Mouse (Mus musculus): ENCODE results near the gene Ppy. TPM values are rescaled to one million over a fixed set of nuclear protein-coding genes. Genes with fewer than 3 reads are reported as not detected.

Ppy gene
- total RNA-seq, 2 experiments from 2014 or later = not detected

Other genes with a start within 250 kb of the Ppy start
- 1 to 10 TPM; 1.8 to 4.2 TPM for gene Meox1, start 206.9 kb downstream of the Ppy start, total RNA-seq (2021)
- gene Sost, start 134.3 kb downstream of the Ppy start, total RNA-seq (2021) = not detected
- gene Cfap97d1, start 117.0 kb downstream of the Ppy start, total RNA-seq (2021) = not detected
- 100 to 1,000 TPM; 107 to 138 TPM for gene Dusp3, start 114.3 kb downstream of the Ppy start, total RNA-seq (2021)
- gene Mpp3, start 72.9 kb downstream of the Ppy start, total RNA-seq (2021) = 10 to 100 TPM; 10.8 to 20.2 TPM
- 10 to 100 TPM; 32.4 to 33.4 TPM for gene Cd300lg, start 59.8 kb downstream of the Ppy start, total RNA-seq (2021)
- gene Mpp2, start 12.8 kb downstream of the Ppy start, total RNA-seq (2021) = 10 to 100 TPM in 1 of 2 experiments, 1 to 10 TPM in 1; 8.8 to 13.0 TPM
- gene Pyy, start 6.5 kb upstream of the Ppy start, total RNA-seq (2021) = not detected
- under 1 TPM in 1 of 2 experiments, not detected in 1; 0.77 TPM for gene Nags, start 44.2 kb upstream of the Ppy start, total RNA-seq (2021)
- 10 to 100 TPM; 12.0 to 13.6 TPM for gene Tmem101, start 55.1 kb upstream of the Ppy start, total RNA-seq (2021)
- gene Lsm12, start 84.0 kb upstream of the Ppy start, total RNA-seq (2021) = 100 to 1,000 TPM in 1 of 2 experiments, 10 to 100 TPM in 1; 83.9 to 102 TPM
- 100 to 1,000 TPM; 121 to 128 TPM for gene G6pc3, start 88.3 kb upstream of the Ppy start, total RNA-seq (2021)
- 100 to 1,000 TPM in 1 of 2 experiments, 10 to 100 TPM in 1; 79.1 to 115 TPM for gene Hdac5, start 128.8 kb upstream of the Ppy start, total RNA-seq (2021)
- gene BC030867, start 147.6 kb upstream of the Ppy start, total RNA-seq (2021) = under 1 TPM in 1 of 2 experiments, not detected in 1; 0.46 TPM
- under 1 TPM; 0.30 to 0.61 TPM for gene Asb16, start 167.4 kb upstream of the Ppy start, total RNA-seq (2021)
- gene Tmub2, start 183.6 kb upstream of the Ppy start, total RNA-seq (2021) = 10 to 100 TPM; 43.3 to 55.3 TPM
- 10 to 100 TPM; 44.3 to 53.4 TPM for gene Atxn7l3, start 195.3 kb upstream of the Ppy start, total RNA-seq (2021)
- gene Ubtf, start 218.4 kb upstream of the Ppy start, total RNA-seq (2021) = 100 to 1,000 TPM in 1 of 2 experiments, 10 to 100 TPM in 1; 93.7 to 117 TPM